Mouse (Mus musculus) midbrain, postnatal 0 days (tissue): ENCODE measurements at regions not wholly inside any gene's neighbourhood (a gene's known extent, or its start where the extent isn't known, plus 50 kb on each side); places are given as distances from the start of the nearest gene placed in this dataset.
"Not testable (repeated sequence)": the region's sequence is repeated elsewhere in the genome, so short reads cannot be mapped to it uniquely, and the experiment has no call there.

Experiments used
- ATAC-seq: fragments of 200-750 bp; cut with Nextera tagmentation; 2 replicates; pipeline ENCODE4 v1.8.0; 2017; ENCODE audit warnings: moderate number of reproducible peaks, mild to moderate bottlenecking, moderate TSS enrichment, moderate library complexity; ENCODE audit not compliant: low FRiP score
- DNase-seq: peaks from one replicate; pipeline ENCODE4 v3.0.0-alpha.2; 2015; ENCODE audit warnings: low spot score
- H3K27ac ChIP-seq: fragments of 300-500 bp; sonication (generic); 2 replicates; pipeline ENCODE4 v1.5.1; 2014; ENCODE audit warnings: low read depth, mild to moderate bottlenecking, low read length, mixed read lengths
- H3K27me3 ChIP-seq: fragments of 300-500 bp; sonication (generic); 2 replicates; pipeline ENCODE4 v1.6.1; 2014; ENCODE audit warnings: low read length, control low read depth, mixed read lengths; ENCODE audit not compliant: insufficient read depth
- H3K36me3 ChIP-seq: fragments of 300-500 bp; sonication (generic); 2 replicates; pipeline ENCODE4 v1.6.1; 2014; ENCODE audit warnings: low read length, control low read depth, mixed read lengths; ENCODE audit not compliant: insufficient read depth
- H3K4me1 ChIP-seq: fragments of 300-500 bp; sonication (generic); 2 replicates; pipeline ENCODE4 v1.6.1; 2014; ENCODE audit warnings: mild to moderate bottlenecking, control low read depth, antibody characterized with exemption, low read length, mixed read lengths; ENCODE audit not compliant: insufficient read depth
- H3K4me2 ChIP-seq: fragments of 300-500 bp; sonication (generic); 2 replicates; pipeline ENCODE4 v1.6.1; 2014; ENCODE audit warnings: low read depth, mild to moderate bottlenecking, low read length, mixed read lengths; ENCODE audit not compliant: poor library complexity, severe bottlenecking
- H3K4me3 ChIP-seq: fragments of 300-500 bp; sonication (generic); 2 replicates; pipeline ENCODE4 v1.5.1; 2014; ENCODE audit warnings: low read depth, mild to moderate bottlenecking, low read length, moderate library complexity
- H3K9ac ChIP-seq: fragments of 300-500 bp; sonication (generic); replicated peaks from 2 replicates; pipeline ENCODE4 v1.6.1; 2014; ENCODE audit warnings: mild to moderate bottlenecking, low read length, moderate library complexity, mixed read lengths; ENCODE audit not compliant: poor library complexity, severe bottlenecking
- H3K9me3 ChIP-seq: fragments of 300-500 bp; sonication (generic); 2 replicates; pipeline ENCODE4 v1.6.1; 2016; ENCODE audit warnings: low read length, control low read depth
- CTCF ChIP-seq: IDR thresholded peaks from 2 replicates; pipeline ENCODE4 v1.5.1; 2016; ENCODE audit warnings: antibody characterized with exemption, mild to moderate bottlenecking
- WGBS: fragments of 180-500 bp; shearing (Covaris S2); extraction: QIAGEN DNeasy Blood & Tissue Kit; methylation state at CpG from one replicate; pipeline ENCODE4 v1.1.7; 2014; 5-methylcytosine and 5-hydroxymethylcytosine counted together

DNA sequence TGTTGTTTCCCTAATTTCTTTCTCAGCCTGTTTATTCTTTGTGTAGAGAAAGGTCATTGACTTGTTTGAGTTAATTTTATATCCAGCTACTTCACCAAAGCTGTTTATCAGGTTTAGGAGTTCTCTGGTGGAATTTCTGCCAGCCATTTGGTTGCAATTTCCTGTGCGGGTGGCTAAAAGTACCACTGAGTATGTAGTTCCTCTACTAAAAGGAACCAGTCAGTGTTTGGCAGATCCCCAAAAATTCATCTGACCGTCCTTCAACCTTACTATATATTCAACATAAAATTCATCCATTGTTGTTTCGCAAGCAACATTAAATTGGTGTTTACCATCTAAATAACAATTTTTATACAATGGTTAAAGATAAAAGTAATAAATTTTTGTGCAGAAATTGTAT lies 710.2 kb upstream of the Brinp3 start:
- not testable (repeated sequence) for ATAC-seq, H3K4me3 ChIP-seq, DNase-seq, H3K36me3 ChIP-seq, H3K27ac ChIP-seq, H3K9ac ChIP-seq, H3K9me3 ChIP-seq, H3K27me3 ChIP-seq, H3K4me2 ChIP-seq, H3K4me1 ChIP-seq
- WGBS: 95% methylated on average over 3 of the region's 3 CpGs

DNA sequence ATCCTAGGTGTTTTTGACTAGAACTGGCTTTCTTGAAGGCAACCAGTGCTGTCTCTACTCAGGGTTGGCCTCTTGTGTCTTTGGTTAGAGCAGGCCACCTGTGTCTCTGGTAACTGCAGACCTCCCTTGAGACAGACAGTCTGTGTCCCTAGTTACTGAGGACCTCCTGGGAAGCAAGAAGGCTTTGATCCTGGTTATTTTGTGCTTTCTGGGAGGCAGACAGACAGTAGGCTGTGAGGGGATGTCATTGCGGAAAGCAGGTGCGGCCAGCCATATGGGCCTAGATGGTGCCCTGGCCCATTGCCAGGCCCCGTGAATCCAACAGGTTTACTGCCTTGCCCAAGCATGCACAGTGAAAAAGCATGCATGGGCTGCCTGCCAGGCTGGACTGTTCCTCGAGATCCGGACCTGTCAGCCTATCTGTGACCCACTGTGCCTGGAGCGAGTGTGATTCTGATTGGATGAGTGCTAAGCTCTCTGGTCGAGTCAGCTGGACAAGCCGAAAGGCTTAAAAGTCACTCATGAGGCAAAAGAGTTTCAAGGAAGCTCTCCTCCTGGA lies 688.1 kb upstream of the Brinp3 start:
- ATAC-seq (peak; percentile 38; the same call in 1 of the 2 replicates), DNase-seq (peak; percentile 37)
- Histone ChIP-seq H3K27me3 (no peaks in the 10 kb centered on the region), H3K36me3 (no peaks in the 10 kb centered on the region), H3K4me2 (no peak overlapping the region), H3K9ac (no peak overlapping the region), H3K27ac (no peak overlapping the region), H3K9me3 (no peaks in the 10 kb centered on the region), H3K4me3 (no peak overlapping the region), H3K4me1 (no peaks in the 10 kb centered on the region)
- 89% methylated on average over 8 of the region's 8 CpGs for WGBS
- no peak for TF ChIP-seq CTCF

DNA sequence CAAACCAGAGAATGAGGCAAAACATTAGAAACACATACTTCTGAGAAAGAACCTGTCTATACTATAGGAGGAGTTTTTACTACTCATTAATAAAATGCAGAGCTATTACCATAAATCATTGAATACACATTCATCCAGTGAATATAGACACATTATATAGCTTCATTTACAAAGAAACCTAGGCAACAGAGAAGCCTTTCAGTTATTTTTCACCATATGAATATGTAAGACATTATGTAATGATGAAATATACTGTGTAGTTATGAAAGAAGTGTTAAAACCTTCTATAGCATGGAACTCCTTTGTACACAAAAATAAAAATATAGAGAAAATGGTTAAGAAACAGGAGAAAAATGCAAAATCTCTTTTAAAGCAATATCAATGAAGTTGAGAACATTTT lies 647.5 kb upstream of the Brinp3 start:
- no peak for ATAC-seq
- H3K9ac ChIP-seq: no peak overlapping the region

More for the DNA sequence above, 647.5 kb upstream of the Brinp3 start:
- no peak overlapping the region for H3K4me3 ChIP-seq
- DNase-seq: no peak
- H3K36me3 ChIP-seq: no peaks in the 10 kb centered on the region
- no peak overlapping the region for H3K4me2 ChIP-seq
- no peak overlapping the region for H3K27ac ChIP-seq
- no peaks in the 10 kb centered on the region for H3K9me3 ChIP-seq
- no peaks in the 10 kb centered on the region for H3K27me3 ChIP-seq
- no peak for TF ChIP-seq CTCF
- no peaks in the 10 kb centered on the region for H3K4me1 ChIP-seq
